Mouse (Mus musculus) liver, postnatal 0 days (tissue): ENCODE measurements around the gene Chek1.

Source experiments
- CTCF ChIP-seq: sonication (generic); IDR thresholded peaks from 2 replicates; pipeline ENCODE4 v1.5.1; 2016; ENCODE audit warnings: antibody characterized with exemption, low read depth
- EP300 ChIP-seq: IDR thresholded peaks from 2 replicates; pipeline ENCODE4 v1.6.1; 2016; ENCODE audit warnings: antibody characterized with exemption, low read depth, mild to moderate bottlenecking

GRCm38 (mm10) chr9:36681424-36681823, 45.4 kb downstream of the Chek1 start:
- TF ChIP-seq CTCF (no peak), EP300 (no peak)
